Mouse (Mus musculus): ENCODE results near the gene Mab21l1.

- TF ChIP-seq CTCF (conservative IDR thresholded peaks at IDR 0.05; ENCODE audit: low read length) (no peak), NANOG (IDR thresholded peaks at IDR 0.05; ENCODE audit: borderline replicate concordance, low read length) (no peak), POU5F1 (IDR thresholded peaks at IDR 0.05; ENCODE audit: borderline replicate concordance, low read length) (no peak)
Observed at GRCm38 (mm10) chr3:55777501-55777900, 4.8 kb upstream of the Mab21l1 start.

Measured in E14TG2a.4 (cell line).